Mouse (Mus musculus) midbrain, embryonic 11.5 days (tissue): ENCODE measurements around the gene Ppfibp1. TPM values are rescaled to one million over a fixed set of nuclear protein-coding genes. Genes with fewer than 3 reads are reported as not detected.

Source experiments
- ATAC-seq: fragments of 200-750 bp; cut with Nextera tagmentation; 2 replicates; pipeline ENCODE4 v1.8.0; 2017; ENCODE audit warnings: moderate TSS enrichment, moderate library complexity; ENCODE audit not compliant: low FRiP score
- DNase-seq: peaks from one replicate; pipeline ENCODE4 v3.0.0; 2015; ENCODE audit warnings: low spot score; ENCODE audit errors: missing footprints
- H3K27ac ChIP-seq: fragments of 300-500 bp; sonication (generic); 2 replicates; pipeline ENCODE4 v1.5.1; 2014; ENCODE audit warnings: low read depth, low read length
- H3K27me3 ChIP-seq: fragments of 300-500 bp; sonication (generic); 2 replicates; pipeline ENCODE4 v1.6.1; 2014; ENCODE audit warnings: mild to moderate bottlenecking, low read length, moderate library complexity, mixed read lengths; ENCODE audit not compliant: control insufficient read depth, insufficient read depth
- H3K36me3 ChIP-seq: fragments of 300-500 bp; sonication (generic); 2 replicates; pipeline ENCODE4 v1.6.1; 2014; ENCODE audit warnings: mild to moderate bottlenecking, low read length, moderate library complexity, mixed read lengths; ENCODE audit not compliant: control insufficient read depth, insufficient read depth
- H3K4me1 ChIP-seq: fragments of 300-500 bp; sonication (generic); 2 replicates; pipeline ENCODE4 v1.6.1; 2014; ENCODE audit warnings: low read length; ENCODE audit not compliant: control insufficient read depth, insufficient read depth
- H3K4me2 ChIP-seq: fragments of 300-500 bp; sonication (generic); 2 replicates; pipeline ENCODE4 v1.6.1; 2014; ENCODE audit warnings: mild to moderate bottlenecking, moderate library complexity
- H3K4me3 ChIP-seq: fragments of 300-500 bp; sonication (generic); 2 replicates; pipeline ENCODE4 v1.5.1; 2014; ENCODE audit warnings: low read depth, low read length
- H3K9ac ChIP-seq: fragments of 300-500 bp; sonication (generic); 2 replicates; pipeline ENCODE4 v1.6.1; 2014; ENCODE audit warnings: low read length
- H3K9me3 ChIP-seq: fragments of 300-500 bp; sonication (generic); 2 replicates; pipeline ENCODE4 v1.6.1; 2016; ENCODE audit warnings: low read length; ENCODE audit not compliant: control insufficient read depth
- WGBS: fragments of 180-500 bp; shearing (Covaris S2); extraction: QIAGEN DNeasy Blood & Tissue Kit; methylation state at CpG from one replicate; pipeline ENCODE4 v1.1.7; 2014; 5-methylcytosine and 5-hydroxymethylcytosine counted together
- polyA plus RNA-seq: library from polyadenylated mRNA; unstranded; fragments of >200 nt; fragmentation: Nextera tagmentation; extraction: Ambion mirVana; gene quantifications from 2 replicates; pipeline ENCODE4 v1.2.1, GENCODE M21; 2014

The Ppfibp1 gene
- polyA plus RNA-seq, 1 experiment from 2014 or later = 30.2 TPM

DNA sequence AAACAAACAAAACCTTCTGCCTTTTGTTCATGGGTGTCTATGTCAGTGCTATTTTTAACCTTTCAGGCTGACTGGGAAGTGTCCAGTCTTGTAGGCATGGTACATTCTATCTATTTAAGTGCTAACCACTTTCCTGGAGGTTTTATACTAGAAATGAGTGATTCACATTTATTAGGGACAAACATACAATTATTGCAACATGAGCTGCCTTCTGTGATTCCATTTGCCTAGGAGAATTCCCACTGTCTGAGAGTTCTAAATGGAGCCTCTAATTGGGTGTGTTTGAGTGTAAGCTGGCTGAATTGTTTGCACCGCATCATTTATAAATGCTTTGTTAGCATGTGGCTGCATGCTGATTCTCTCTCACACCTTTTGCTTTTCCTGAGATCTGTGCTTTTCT lies 27.5 kb downstream of the Ppfibp1 start:
- H3K27ac ChIP-seq = no peak overlapping the region
- DNase-seq = no peak
- no peaks in the 10 kb centered on the region for H3K27me3 ChIP-seq
- WGBS = 89% methylated on average over 1 of the region's 1 CpGs
- H3K4me3 ChIP-seq = no peak overlapping the region
- no peak for ATAC-seq
- H3K36me3 ChIP-seq = no peaks in the 10 kb centered on the region
- no peaks in the 10 kb centered on the region for H3K9me3 ChIP-seq
- H3K4me2 ChIP-seq = no peak overlapping the region
- H3K9ac ChIP-seq = no peak overlapping the region
- peaks cover 3% of the 10 kb centered on the region; the same call in 1 of the 2 replicates for H3K4me1 ChIP-seq

DNA sequence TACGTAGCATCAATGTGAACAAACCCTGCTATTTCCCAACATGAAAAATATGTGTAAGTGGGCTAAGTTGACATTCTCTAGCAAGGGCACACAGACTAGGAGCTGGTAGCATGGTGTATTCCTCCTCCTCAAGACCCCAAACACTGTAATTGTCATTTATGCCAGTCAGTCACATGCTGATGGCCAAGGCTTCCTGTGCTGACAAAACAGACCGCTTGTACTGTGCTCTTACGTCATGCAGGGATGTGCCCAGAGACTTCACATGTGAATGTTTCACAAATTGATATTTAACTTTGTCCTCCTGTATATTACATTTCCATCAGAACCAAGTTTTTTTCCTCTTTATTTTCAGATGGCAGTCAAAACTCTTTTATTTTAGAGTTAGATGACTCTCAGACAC lies 29.1 kb downstream of the Ppfibp1 start:
- H3K36me3 ChIP-seq = no peaks in the 10 kb centered on the region
- no peak overlapping the region for H3K4me2 ChIP-seq
- no peak overlapping the region for H3K4me3 ChIP-seq
- no peak overlapping the region for H3K27ac ChIP-seq
- no peaks in the 10 kb centered on the region for H3K27me3 ChIP-seq
- no peak for ATAC-seq
- WGBS = 92% methylated on average over 3 of the region's 3 CpGs
- H3K9ac ChIP-seq = no peak overlapping the region
- DNase-seq = no peak
- no peaks in the 10 kb centered on the region for H3K9me3 ChIP-seq
- H3K4me1 ChIP-seq = peaks cover 3% of the 10 kb centered on the region; the same call in 1 of the 2 replicates

DNA sequence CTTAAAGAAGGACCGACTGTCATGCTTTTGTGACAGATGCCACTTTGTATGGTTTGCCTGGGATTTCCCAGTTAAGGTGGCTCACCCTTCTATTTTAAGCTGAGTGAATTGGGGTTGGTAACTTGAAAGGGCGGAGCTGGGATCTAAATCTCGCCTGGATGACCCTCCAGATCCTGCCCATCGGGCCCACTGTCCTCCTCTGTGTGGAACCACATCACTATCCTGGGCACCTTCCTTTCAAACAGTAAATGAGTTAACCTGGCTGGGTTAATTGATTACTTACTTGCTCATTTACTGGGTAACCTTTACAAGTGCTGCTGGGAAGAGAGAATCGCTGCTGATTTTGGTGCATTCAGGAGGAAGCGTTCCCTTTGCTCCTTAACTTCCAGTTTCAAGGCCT lies 30.1 kb downstream of the Ppfibp1 start:
- Histone ChIP-seq H3K36me3 (no peaks in the 10 kb centered on the region), H3K4me2 (no peak overlapping the region), H3K27me3 (no peaks in the 10 kb centered on the region), H3K27ac (no peak overlapping the region), H3K4me3 (no peak overlapping the region), H3K4me1 (peaks cover 3% of the 10 kb centered on the region; the same call in 1 of the 2 replicates), H3K9ac (no peak overlapping the region), H3K9me3 (no peaks in the 10 kb centered on the region)
- ATAC-seq = no peak
- WGBS = 91% methylated on average over 6 of the region's 6 CpGs
- DNase-seq = no peak

DNA sequence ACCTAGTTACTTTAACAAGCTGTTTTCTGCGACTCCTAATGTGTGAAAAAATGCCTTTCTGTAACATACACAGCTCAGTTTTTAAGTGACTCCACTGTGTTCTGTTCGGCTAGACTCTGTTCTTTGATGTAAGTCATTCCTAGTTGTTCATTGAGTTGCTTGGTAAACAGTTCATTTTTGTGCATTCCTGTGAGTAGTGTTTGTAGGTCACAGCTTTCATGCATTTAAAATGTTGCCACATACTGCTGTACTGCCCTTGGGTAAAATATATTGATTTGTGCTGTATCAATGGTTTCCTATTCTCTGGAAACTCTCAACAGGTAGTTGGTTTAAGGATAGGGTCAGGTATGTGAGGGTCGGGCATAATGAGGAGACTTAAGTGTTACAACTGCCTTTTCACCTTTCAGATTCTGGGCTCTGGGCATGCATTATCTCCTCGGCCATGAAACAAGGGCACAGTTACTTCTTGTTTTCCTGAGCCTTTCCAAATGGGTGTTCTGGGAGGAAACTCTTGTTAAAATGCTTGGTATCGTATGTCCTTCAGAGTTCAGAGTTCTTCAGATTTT lies 38.2 kb downstream of the Ppfibp1 start:
- no peak overlapping the region for H3K9ac ChIP-seq
- 81% methylated on average over 5 of the region's 5 CpGs for WGBS

DNA sequence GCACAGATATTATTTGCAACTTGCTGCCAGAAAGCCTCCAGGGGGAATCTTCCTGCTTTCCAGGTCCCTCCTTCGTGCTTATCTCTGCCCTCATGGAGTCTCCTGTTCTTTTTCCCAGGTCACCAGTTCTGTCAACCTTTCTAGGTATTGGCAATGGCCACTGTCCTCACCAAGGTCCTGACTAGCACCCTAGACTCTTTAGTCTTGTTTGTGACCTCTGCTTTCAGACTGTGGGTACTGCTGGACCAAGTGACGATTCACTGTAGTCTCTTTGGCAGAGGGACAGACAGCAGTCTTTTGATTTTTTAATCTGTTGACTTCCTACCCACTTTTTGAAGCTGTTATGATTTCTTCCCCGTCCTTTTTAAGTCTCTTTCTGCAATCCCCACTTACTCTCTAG lies 39.8 kb downstream of the Ppfibp1 start:
- H3K4me2 ChIP-seq = no peak overlapping the region
- peaks cover 2% of the 10 kb centered on the region; the same call in 1 of the 2 replicates for H3K4me1 ChIP-seq
- ATAC-seq (no peak), DNase-seq (no peak)
- H3K27me3 ChIP-seq = no peaks in the 10 kb centered on the region
- no peak overlapping the region for H3K27ac ChIP-seq
- no peak overlapping the region for H3K4me3 ChIP-seq
- 58% methylated on average over 3 of the region's 3 CpGs for WGBS
- H3K9ac ChIP-seq = no peak overlapping the region
- H3K36me3 ChIP-seq = no peaks in the 10 kb centered on the region
- H3K9me3 ChIP-seq = no peaks in the 10 kb centered on the region

More for the DNA sequence above, 38.2 kb downstream of the Ppfibp1 start:
- peaks cover 2% of the 10 kb centered on the region; the same call in 1 of the 2 replicates for H3K4me1 ChIP-seq
- no peak overlapping the region for H3K27ac ChIP-seq
- DNase-seq (no peak), ATAC-seq (no peak)
- no peaks in the 10 kb centered on the region for H3K9me3 ChIP-seq
- no peak overlapping the region for H3K4me3 ChIP-seq
- H3K4me2 ChIP-seq = no peak overlapping the region
- H3K36me3 ChIP-seq = no peaks in the 10 kb centered on the region
- no peaks in the 10 kb centered on the region for H3K27me3 ChIP-seq

DNA sequence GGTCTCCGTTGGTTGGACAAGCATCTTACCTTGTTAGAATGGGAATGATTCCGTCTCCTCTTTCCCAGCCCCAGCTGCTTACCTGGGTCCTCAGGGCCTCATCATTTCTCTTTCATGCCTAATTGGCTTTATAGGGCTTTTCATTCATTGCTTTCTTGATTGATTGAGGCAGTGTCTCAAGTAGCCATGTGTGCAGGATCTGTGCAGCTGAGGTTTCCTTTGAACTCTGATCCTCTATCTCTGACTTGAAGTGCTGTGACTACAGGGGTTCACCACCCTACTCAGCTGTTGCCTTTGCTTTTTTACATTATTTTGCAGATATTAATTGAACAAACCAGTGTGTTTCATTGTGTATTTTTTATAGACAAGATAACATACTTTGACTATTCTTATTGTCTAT lies 40.7 kb downstream of the Ppfibp1 start:
- no peak overlapping the region for H3K27ac ChIP-seq
- no peaks in the 10 kb centered on the region for H3K36me3 ChIP-seq
- H3K4me3 ChIP-seq = no peak overlapping the region
- no peak overlapping the region for H3K9ac ChIP-seq
- no peaks in the 10 kb centered on the region for H3K9me3 ChIP-seq
- H3K4me2 ChIP-seq = no peak overlapping the region
- ATAC-seq = no peak
- 64% methylated on average over 2 of the region's 2 CpGs for WGBS
- no peak for DNase-seq
- peaks cover 2% of the 10 kb centered on the region; the same call in 1 of the 2 replicates for H3K4me1 ChIP-seq
- H3K27me3 ChIP-seq = no peaks in the 10 kb centered on the region

DNA sequence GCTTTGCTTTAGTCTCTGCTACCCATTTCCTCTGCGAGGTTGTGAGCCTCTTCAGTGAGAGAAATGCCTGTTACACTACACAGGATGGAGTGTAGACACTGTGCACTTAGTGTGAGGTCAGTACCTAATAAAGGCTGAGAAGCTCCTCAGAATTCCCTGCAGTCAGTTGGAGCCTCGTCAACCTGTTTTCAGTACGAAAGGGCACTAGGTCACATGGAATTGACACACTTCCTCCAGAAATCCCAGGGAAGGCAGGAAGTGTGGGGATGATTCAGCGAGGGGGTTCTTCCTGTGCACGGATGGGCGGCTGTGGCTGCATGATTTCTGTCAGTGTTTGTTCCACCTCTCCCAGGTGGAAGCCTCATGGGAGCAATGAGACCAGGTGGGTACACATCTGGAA lies 44.8 kb downstream of the Ppfibp1 start:
- H3K9ac ChIP-seq = no peak overlapping the region
- WGBS = 73% methylated on average over 6 of the region's 6 CpGs
- ATAC-seq (no peak), DNase-seq (no peak)
- H3K27ac ChIP-seq = no peak overlapping the region
- H3K4me3 ChIP-seq = no peak overlapping the region
- H3K36me3 ChIP-seq = no peaks in the 10 kb centered on the region
- no peak overlapping the region for H3K4me2 ChIP-seq
- H3K9me3 ChIP-seq = no peaks in the 10 kb centered on the region
- peaks cover 2% of the 10 kb centered on the region; the same call in 1 of the 2 replicates for H3K4me1 ChIP-seq
- H3K27me3 ChIP-seq = no peaks in the 10 kb centered on the region

DNA sequence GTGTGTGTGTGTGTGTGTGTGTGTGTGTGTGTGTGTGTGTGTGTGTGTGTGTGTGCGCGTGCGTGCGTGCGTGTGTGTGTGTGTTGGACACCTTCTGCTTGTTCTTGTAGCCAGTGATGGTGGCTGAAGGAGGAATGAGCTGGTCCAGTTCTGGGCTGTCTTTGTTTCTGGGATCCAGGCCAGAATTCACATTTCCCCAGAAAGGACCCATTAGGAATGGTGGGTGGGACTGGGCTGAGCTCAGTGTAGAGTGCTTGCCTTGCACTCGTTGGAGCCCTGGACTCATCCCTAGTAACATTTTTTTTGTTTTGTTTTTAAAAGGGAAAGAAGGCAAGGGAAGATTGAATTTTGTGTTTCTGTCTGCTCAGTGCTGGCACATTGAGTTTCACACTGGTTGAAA lies 47.7 kb downstream of the Ppfibp1 start:
- Histone ChIP-seq H3K4me3 (no peak overlapping the region), H3K4me2 (no peak overlapping the region), H3K27me3 (no peaks in the 10 kb centered on the region), H3K9ac (no peak overlapping the region), H3K4me1 (no peaks in the 10 kb centered on the region), H3K9me3 (no peaks in the 10 kb centered on the region), H3K36me3 (no peaks in the 10 kb centered on the region), H3K27ac (no peak overlapping the region)
- 64% methylated on average over 1 of the region's 6 CpGs for WGBS
- DNase-seq = no peak
- no peak for ATAC-seq

DNA sequence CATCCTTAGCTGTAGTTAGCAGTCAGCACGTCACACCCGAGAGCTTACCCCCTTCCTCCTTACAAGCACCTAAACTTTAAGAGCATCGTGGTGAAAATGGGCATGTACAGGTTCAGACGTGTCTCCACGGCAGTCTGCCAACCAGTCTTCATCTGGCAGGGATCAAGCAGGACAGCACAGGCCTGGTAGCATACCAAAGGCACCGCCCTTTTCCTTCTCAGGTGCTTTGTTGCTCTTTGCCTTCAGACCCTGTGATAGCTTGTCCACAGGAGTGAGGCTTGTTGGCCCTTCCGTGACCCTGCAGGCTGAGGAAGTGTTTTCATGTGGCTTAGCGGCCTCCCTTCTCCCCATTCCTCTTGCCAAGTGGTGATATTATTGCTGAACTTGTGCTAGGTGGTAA lies 50.7 kb downstream of the Ppfibp1 start:
- H3K36me3 ChIP-seq = no peaks in the 10 kb centered on the region
- no peak overlapping the region for H3K4me3 ChIP-seq
- no peak overlapping the region for H3K27ac ChIP-seq
- no peak overlapping the region for H3K4me2 ChIP-seq
- WGBS = 92% methylated on average over 8 of the region's 8 CpGs
- ATAC-seq (no peak), DNase-seq (no peak)
- no peak overlapping the region for H3K9ac ChIP-seq
- no peaks in the 10 kb centered on the region for H3K4me1 ChIP-seq
- H3K27me3 ChIP-seq = no peaks in the 10 kb centered on the region
- no peaks in the 10 kb centered on the region for H3K9me3 ChIP-seq
